Mouse (Mus musculus) yolk sac, embryonic 10.5 days (tissue): ENCODE measurements at regions not wholly inside any gene's neighbourhood (a gene's known extent, or its start where the extent isn't known, plus 50 kb on each side); places are given as distances from the start of the nearest gene placed in this dataset.

ENCODE experiments used
- DNase-seq: peaks from one replicate; pipeline ENCODE4 v3.0.0-alpha.2; 2017; ENCODE audit warnings: low spot score

- DNase-seq = no peak
Measured at GRCm38 (mm10) chr1:133981185-133981584, 55.9 kb upstream of the Fmod start.

- DNase-seq = no peak
Measured at GRCm38 (mm10) chr1:133978271-133978988, 57.2 kb upstream of the Prelp start.

GRCm38 (mm10) chr1:133977260-133977659, 56.0 kb upstream of the Prelp start:
- DNase-seq = no peak

- DNase-seq = no peak
Measured at GRCm38 (mm10) chr1:133973801-133974200, 52.6 kb upstream of the Prelp start.

- DNase-seq = peak; percentile 83
Measured at GRCm38 (mm10) chr1:133971290-133971689, 50.1 kb upstream of the Prelp start.
